Mouse (Mus musculus): Measurements from ENCODE around the gene Sema4d. TPM values are rescaled to one million over a fixed set of nuclear protein-coding genes. Genes with fewer than 3 reads are reported as not detected.

The Sema4d gene
- polyA plus RNA-seq, 1 experiment from 2014 or later = 4.9 TPM

GRCm38 (mm10) chr13:51643924-51644828, 149.4 kb downstream of the Sema4d start:
- WGBS = 40% methylated on average over 20 of the region's 20 CpGs

GRCm38 (mm10) chr13:51642171-51642778, 151.3 kb downstream of the Sema4d start:
- Histone ChIP-seq H3K9ac (replicated peaks; ENCODE audit: low read depth) (no peak overlapping the region), H3K4me2 (replicated peaks; ENCODE audit: low read depth, low read length) (0 out of 2 replicates have a peak overlapping the region, but pooled peaks have one; percentile 25), H3K9me3 (ENCODE audit: low read length) (no peaks in the 10 kb centered on the region), H3K27ac (ENCODE audit: low read length) (no peak overlapping the region), H3K4me3 (ENCODE audit: low read depth, low read length) (no peak overlapping the region), H3K36me3 (ENCODE audit: insufficient read depth, low read length) (no peaks in the 10 kb centered on the region), H3K4me1 (ENCODE audit: insufficient read depth, low read depth, low read length) (no peaks in the 10 kb centered on the region), H3K27me3 (replicated peaks; ENCODE audit: insufficient read depth, low read length) (no peaks in the 10 kb centered on the region)
- WGBS = 20% methylated on average over 11 of the region's 11 CpGs
- TF ChIP-seq CTCF (IDR thresholded peaks at IDR 0.05) (peak; percentile 39; the same call in 1 of the 2 replicates), EP300 (IDR thresholded peaks at IDR 0.05) (no peak)
- ATAC-seq (no peak), DNase-seq (ENCODE audit: low spot score) (peak; percentile 66)

More at GRCm38 (mm10) chr13:51643924-51644828, 149.4 kb downstream of the Sema4d start:
- DNase-seq (ENCODE audit: low spot score) (peak; percentile 31), ATAC-seq (no peak)
- TF ChIP-seq EP300 (IDR thresholded peaks at IDR 0.05) (no peak; the same call in 1 of the 2 replicates), CTCF (IDR thresholded peaks at IDR 0.05) (no peak)
- Histone ChIP-seq H3K4me2 (replicated peaks; ENCODE audit: low read depth, low read length) (peak overlapping the region; percentile 93), H3K27me3 (replicated peaks; ENCODE audit: insufficient read depth, low read length) (no peaks in the 10 kb centered on the region), H3K9me3 (ENCODE audit: low read length) (no peaks in the 10 kb centered on the region), H3K27ac (ENCODE audit: low read length) (peak overlapping the region; percentile 54), H3K36me3 (ENCODE audit: insufficient read depth, low read length) (no peaks in the 10 kb centered on the region), H3K4me1 (ENCODE audit: insufficient read depth, low read depth, low read length) (no peaks in the 10 kb centered on the region), H3K9ac (replicated peaks; ENCODE audit: low read depth) (peak overlapping the region; percentile 23; the same call in 1 of the 2 replicates), H3K4me3 (ENCODE audit: low read depth, low read length) (peak overlapping the region; percentile 76)

- no peaks in the 10 kb centered on the region for H3K27me3 ChIP-seq (replicated peaks; ENCODE audit: insufficient read depth, low read length)
- H3K4me3 ChIP-seq (ENCODE audit: low read depth, low read length) = no peak overlapping the region
- 84% methylated on average over 3 of the region's 3 CpGs for WGBS
- no peak overlapping the region for H3K9ac ChIP-seq (replicated peaks; ENCODE audit: low read depth)
- H3K4me1 ChIP-seq (ENCODE audit: insufficient read depth, low read depth, low read length) = no peaks in the 10 kb centered on the region
- H3K36me3 ChIP-seq (ENCODE audit: insufficient read depth, low read length) = no peaks in the 10 kb centered on the region
- no peaks in the 10 kb centered on the region for H3K9me3 ChIP-seq (ENCODE audit: low read length)
- DNase-seq (ENCODE audit: low spot score) = no peak
- no peak overlapping the region for H3K4me2 ChIP-seq (replicated peaks; ENCODE audit: low read depth, low read length)
- ATAC-seq = no peak
- TF ChIP-seq EP300 (IDR thresholded peaks at IDR 0.05) = no peak
- TF ChIP-seq CTCF (IDR thresholded peaks at IDR 0.05) = no peak
- H3K27ac ChIP-seq (ENCODE audit: low read length) = no peak overlapping the region
Observed at GRCm38 (mm10) chr13:51641424-51641823, 152.1 kb downstream of the Sema4d start.

GRCm38 (mm10) chr13:51638958-51639357, 154.6 kb downstream of the Sema4d start:
- H3K9me3 ChIP-seq (ENCODE audit: low read length) = no peaks in the 10 kb centered on the region
- 71% methylated on average over 4 of the region's 4 CpGs for WGBS
- ATAC-seq (no peak), DNase-seq (ENCODE audit: low spot score) (peak; percentile 52)
- no peaks in the 10 kb centered on the region for H3K27me3 ChIP-seq (replicated peaks; ENCODE audit: insufficient read depth, low read length)
- no peak overlapping the region for H3K9ac ChIP-seq (replicated peaks; ENCODE audit: low read depth)
- H3K4me1 ChIP-seq (ENCODE audit: insufficient read depth, low read depth, low read length) = no peaks in the 10 kb centered on the region
- no peak overlapping the region for H3K27ac ChIP-seq (ENCODE audit: low read length)
- no peak overlapping the region for H3K4me3 ChIP-seq (ENCODE audit: low read depth, low read length)
- TF ChIP-seq CTCF (IDR thresholded peaks at IDR 0.05) (peak; percentile 37), EP300 (IDR thresholded peaks at IDR 0.05) (no peak)
- no peak overlapping the region for H3K4me2 ChIP-seq (replicated peaks; ENCODE audit: low read depth, low read length)
- no peaks in the 10 kb centered on the region for H3K36me3 ChIP-seq (ENCODE audit: insufficient read depth, low read length)

Small RNA genes lying within 50 kb of the gene (microRNA-seq; reads per million reads assigned to microRNA genes)
- not detected for gene Gm23566

Other genes starting within 250 kb of the Sema4d start
- 0.10 and 0.12 TPM in 2 replicates for gene Shc3, start 224.3 kb downstream of the Sema4d start, polyA plus RNA-seq (2015; fragmentation: Nextera tagmentation; extraction: Ambion mirVana)
- 34.2 and 41.6 TPM in 2 replicates for gene Cks2, start 148.5 kb downstream of the Sema4d start, polyA plus RNA-seq (2015; fragmentation: Nextera tagmentation; extraction: Ambion mirVana)
- 27.2 and 28.9 TPM in 2 replicates for gene Secisbp2, start 142.1 kb downstream of the Sema4d start, polyA plus RNA-seq (2015; fragmentation: Nextera tagmentation; extraction: Ambion mirVana)
- 54.7 and 83.4 TPM in 2 replicates for gene Gadd45g, start 52.9 kb upstream of the Sema4d start, polyA plus RNA-seq (2015; fragmentation: Nextera tagmentation; extraction: Ambion mirVana)

All from lung, postnatal 0 days (tissue).